Mouse (Mus musculus): ENCODE results near the gene Olfml1. TPM values are rescaled to one million over a fixed set of nuclear protein-coding genes. Genes with fewer than 3 reads are reported as not detected.

Olfml1 gene
- total RNA-seq (2015; ENCODE audit: low replicate concordance) (not detected in 2 replicates), total RNA-seq (2017; ENCODE audit: low replicate concordance) (not detected in 2 replicates)

DNA sequence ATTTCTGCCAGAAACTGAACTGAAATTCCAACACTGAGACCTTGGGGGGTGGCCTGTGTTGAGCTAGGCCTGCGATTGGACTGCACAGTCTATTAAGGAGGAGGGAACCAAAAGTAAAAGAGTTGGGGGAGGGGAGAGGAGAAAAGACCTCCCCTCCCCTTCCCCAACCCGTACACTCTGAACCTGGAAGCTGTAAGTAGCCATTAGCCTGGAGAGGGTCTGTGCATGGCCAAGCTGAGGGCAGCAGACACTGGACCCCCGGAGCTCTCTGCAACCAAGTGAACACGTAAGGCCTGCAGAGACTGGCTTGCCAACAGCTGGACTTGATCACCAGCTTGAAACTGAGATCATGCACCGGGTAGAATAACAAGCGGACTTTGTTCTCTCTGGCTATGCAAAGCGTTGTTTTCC is at the start of gene Olfml1:
Gene Olfml1 (plus strand): TSS at position 186 of the 411 bp plus-strand sequence.
- no peak for ATAC-seq (replicated peaks; ENCODE audit: low FRiP score, poor library complexity, severe bottlenecking)

DNA sequence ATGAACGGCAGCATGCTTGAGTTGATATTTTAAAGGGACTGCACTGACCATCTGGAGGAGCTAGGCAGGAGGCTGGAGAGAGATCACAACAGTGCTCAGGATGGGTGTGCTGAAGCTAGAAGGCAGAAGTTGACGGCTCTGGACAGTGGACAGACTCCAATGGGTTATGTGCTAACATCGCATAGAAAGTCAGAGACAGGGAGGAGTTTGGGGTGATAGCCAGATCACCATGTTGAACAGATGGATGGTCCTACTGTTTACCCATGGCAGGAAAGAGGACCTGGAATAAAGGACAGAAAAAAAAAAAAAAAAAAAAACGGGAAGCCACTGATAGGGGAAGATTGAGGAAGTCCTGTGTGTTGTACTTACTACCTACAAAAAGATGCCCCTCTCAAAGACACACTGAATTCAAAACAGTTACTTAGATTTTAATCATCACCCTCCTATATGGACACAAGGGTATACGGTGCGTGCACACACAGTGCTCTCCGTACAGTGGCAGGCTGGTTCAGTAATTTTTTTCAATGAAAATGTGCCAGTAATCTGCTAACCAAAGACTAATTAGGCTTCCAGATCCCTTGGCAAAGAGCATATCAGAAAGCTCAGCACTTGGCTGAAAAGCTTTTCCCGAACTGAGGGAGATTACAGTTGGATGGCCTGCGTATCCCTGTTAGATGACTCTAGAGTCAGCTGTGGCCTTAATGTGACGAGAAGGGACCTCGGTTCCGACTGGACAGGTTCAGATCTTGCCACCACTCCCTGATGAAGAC is 47.8 kb upstream of the Olfml1 start:
- ATAC-seq (replicated peaks; ENCODE audit: low FRiP score, poor library complexity, severe bottlenecking), result no peak

DNA sequence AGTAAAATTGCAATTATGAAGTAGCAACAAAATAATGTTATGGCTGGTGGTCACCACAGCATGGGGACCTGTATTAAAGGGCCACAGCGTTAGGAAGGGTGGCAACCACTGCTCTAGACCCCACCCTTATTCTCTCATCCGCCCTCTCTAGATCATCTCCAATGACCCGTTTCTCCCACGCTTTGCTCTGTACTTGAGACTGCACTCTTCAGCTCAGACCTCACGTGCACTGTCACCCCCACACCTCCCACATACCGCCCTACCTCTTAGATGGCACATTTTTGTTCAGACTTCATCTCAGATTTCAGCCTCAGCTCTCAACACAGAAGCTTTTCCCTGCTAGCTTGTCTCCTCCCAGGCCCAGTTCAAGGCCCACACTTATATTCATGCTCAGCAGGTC is 45.8 kb upstream of the Olfml1 start:
- no peak for ATAC-seq (replicated peaks; ENCODE audit: low FRiP score, poor library complexity, severe bottlenecking)

DNA sequence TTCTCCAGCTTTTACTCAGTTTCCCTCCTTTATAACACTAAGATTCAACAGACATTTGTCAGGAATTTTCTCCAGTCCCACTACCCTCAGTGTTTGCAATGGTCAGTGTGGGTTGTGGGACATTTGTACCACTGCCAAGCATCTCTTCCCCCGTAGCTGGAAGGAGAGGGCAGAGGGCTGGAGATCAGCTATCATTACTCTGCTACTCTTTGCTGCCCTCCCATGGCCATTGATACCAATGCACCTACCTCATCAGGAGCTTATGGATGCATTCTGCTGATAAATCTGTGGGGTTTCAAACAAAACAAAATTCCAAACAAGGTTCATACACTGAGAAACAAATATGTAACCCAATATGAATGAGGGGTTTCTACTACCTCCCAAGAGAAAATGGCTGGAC is 40.9 kb upstream of the Olfml1 start:
- no peak for ATAC-seq (replicated peaks; ENCODE audit: low FRiP score, poor library complexity, severe bottlenecking)

DNA sequence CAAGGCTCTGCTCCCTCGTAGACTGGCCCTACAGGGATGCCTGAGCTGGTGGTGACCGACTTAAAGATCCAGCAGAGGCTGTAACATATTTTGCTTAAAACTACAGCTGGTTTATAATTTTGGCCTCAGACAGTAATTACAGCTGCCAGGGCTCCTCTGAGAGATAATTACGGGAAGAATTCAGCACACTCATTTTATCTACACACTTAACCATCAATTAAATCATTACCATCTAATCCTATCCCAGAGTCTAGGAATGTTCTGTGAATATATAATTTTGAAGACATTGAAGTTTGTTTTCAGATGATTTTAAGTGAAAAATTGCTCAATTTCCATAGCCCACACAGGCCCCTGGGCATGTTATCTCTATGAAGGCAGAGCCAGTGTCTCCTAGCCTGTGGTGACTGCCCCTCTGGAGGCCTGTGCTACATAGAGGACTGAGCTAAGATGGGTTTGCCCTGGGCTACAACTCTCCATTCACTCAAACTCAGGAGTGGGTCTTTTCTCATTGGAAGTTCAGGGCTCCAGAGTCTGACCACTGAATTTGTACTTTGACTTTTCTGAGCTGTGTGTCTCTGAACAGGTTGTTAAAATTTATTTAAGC is 39.0 kb upstream of the Olfml1 start:
- no peak for ATAC-seq (replicated peaks; ENCODE audit: low FRiP score, poor library complexity, severe bottlenecking)

DNA sequence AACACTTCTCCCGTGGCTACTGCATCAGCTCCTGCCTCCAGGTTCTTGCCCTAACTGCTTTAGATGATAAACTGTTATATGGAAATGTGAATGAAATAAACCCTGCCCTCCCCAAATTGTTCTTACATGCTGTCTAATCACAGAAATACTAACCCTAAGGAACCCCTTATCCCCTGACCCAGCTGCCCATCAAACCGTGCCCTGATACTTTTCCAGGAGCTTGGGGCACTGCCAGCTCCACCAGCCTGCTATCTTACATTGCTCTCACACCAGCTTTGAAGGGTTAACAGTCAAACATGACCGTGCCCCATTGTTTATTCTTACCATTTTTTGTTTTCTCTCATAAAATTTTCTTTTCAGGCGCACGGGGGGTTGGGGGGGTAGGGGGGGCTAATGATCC is 37.9 kb upstream of the Olfml1 start:
- ATAC-seq (replicated peaks; ENCODE audit: low FRiP score, poor library complexity, severe bottlenecking), result no peak

DNA sequence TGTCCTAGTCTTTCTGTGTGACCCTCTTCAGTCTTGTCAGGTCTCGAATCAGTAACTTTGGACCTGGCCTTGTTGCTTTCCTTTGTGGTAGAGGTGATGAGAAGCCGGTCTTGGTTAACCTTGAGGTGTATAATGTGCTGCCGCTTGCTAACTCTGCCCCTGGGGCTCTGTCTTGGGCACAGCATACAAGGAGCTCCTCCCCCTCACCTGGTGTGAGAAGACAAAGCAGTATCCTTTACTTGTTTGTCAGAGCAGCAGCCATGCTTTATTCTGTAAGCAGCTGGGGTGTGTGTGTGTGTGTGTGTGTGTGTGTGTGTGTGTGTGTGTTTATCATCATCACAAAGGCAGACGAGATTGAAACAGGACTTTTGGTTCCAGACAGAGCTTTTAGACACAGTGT is 31.9 kb upstream of the Olfml1 start:
- no peak for ATAC-seq (replicated peaks; ENCODE audit: low FRiP score, poor library complexity, severe bottlenecking)

DNA sequence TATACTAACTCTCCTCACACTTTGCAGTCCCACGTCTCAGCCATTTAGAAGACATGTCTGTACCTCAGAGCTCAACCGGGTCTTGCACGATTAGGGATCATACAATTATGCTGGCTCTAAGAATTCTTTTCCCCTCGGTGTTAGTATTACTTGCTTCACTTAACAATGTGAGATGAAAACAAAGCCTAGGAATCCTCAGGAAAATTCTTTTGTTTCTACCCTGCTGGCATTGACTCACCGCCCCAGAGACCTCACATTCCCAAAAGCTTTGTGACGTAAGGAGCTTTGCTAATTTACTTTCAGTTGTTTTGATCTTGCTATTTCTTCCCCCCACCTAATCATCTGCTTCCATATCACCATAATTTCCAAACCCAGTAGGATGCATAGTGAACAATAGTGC is 30.7 kb upstream of the Olfml1 start:
- ATAC-seq (replicated peaks; ENCODE audit: low FRiP score, poor library complexity, severe bottlenecking), result no peak

DNA sequence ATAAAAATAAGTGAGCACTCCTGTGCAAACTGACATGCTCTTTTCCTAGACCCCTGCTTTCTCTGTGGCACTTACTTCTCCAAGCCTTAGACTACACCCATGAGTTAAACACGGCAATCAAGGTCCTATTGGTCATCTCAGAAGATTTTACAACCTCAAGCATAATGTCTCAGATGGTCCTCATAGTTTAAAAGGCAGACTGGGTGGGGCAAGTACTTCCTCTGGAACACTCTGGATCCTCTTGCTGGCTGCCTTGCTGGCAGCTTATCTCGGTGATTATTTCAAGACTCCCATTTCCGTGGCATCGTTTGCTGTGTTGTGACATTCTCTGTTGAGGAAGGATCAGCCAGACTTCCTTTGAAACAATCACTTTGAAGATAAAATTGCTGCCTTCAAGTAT is 27.2 kb upstream of the Olfml1 start:
- no peak for ATAC-seq (replicated peaks; ENCODE audit: low FRiP score, poor library complexity, severe bottlenecking)

DNA sequence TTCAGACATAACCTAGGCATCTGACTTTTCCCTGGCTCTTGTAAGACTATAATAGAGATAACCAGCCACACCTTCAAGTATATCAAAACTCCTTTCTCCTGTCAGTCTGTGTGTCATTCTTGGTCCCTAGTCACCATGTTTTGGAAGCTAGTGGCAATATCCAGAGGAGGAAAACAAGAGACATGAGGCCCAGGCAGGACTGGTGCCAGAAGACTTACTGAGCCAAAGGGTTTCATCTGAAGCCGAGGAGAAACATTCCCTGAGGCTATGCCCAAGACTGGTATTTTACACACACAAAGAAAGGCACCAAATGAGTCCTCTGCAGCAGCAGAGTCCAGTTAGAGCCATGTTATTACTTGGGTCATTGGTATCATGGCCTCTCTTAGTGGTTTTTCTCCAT is 22.2 kb upstream of the Olfml1 start:
- ATAC-seq (replicated peaks; ENCODE audit: low FRiP score, poor library complexity, severe bottlenecking), result no peak

DNA sequence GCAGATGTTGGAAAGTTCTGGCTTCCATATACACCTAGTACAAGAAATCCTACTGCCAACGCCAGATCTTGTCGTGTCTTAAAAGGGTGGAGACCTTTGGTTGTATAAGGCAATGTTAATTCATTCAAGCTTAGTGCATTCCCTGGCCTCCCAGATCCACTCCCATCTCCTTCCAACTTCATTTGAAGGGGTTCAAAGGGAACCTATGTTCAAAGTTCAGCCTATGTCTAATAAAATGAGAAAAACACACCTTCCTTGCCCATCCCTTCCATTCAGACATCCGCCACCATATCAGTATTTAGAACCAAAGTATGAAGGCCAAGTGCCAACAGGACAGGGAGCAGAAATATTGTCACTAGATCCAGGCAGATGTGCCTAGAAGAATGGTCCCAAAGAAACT is 19.4 kb upstream of the Olfml1 start:
- no peak for ATAC-seq (replicated peaks; ENCODE audit: low FRiP score, poor library complexity, severe bottlenecking)

DNA sequence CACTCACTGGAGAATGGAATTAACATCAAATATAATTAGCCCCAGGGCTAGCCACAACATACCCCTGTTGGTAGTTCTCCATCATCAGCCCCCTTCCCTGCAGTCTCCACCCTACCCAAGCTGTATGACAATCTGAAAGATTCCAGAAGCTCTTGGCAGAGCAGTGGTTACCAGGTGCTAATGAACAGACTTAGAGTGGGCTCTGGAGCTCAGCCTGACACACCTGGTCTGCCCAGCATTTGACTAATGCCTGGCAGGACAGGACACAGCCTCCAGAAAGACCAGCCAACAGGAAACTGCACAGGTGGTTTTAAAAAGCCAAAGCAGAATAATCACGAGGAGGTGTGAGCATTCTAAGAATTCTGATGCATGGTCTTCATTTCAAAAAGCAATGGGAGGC is 13.8 kb upstream of the Olfml1 start:
- no peak for ATAC-seq (replicated peaks; ENCODE audit: low FRiP score, poor library complexity, severe bottlenecking)

DNA sequence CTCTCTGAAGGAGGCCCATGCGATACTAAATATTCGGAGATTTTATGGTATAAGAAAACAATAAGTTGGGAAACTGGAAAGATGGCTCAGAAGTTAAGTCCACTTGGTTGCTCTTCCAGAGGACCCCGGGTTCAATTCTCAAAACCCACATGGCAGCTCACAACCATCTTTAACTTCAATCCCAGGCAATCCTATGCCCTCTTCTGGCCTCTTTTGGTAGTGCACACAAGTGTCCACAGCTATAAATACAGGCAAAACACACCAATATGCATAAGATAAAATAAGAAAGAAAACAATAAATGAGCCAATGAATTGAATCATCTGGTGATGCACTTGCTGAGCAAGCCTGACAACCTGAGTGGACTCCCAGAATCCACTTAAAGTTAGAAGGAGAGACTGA is 11.3 kb upstream of the Olfml1 start:
- no peak for ATAC-seq (replicated peaks; ENCODE audit: low FRiP score, poor library complexity, severe bottlenecking)

DNA sequence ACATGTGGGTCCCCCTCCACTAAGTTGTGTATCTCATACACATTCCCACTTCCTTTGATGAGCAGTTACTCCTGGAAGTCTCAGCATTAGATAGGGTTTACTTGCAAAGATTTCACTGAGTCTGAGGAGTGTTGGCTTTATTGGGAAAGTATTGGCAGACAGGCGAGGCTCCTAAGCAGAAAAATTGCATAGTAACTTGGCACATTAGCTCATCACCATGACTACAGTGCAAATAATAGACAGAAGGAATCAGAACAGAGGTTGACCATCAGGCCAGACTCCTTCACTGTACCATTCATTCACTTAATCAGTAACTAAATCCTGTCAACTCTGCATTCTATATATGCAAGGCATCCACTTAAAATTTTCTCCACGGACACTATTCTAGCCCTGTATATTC is 6.6 kb upstream of the Olfml1 start:
- ATAC-seq (replicated peaks; ENCODE audit: low FRiP score, poor library complexity, severe bottlenecking), result no peak

DNA sequence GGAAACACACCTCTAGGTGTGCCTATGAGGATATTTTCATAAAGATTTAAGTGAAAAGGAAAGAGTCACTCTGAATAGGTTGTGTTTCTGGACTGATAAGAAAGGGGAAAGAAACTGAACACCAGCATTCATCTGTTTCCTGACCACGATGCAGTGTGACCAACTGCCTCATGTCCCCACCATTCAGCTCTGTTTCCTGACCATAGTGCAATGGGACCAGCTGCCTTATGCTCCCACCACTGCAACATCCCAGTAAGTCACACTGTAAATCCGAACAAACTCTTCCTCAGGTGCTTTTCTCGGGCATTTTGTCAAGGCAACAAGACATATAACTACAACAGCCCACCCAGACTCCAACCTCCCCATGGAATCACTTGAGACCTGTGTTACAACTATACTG is 5.7 kb upstream of the Olfml1 start:
- ATAC-seq (replicated peaks; ENCODE audit: low FRiP score, poor library complexity, severe bottlenecking), result no peak

DNA sequence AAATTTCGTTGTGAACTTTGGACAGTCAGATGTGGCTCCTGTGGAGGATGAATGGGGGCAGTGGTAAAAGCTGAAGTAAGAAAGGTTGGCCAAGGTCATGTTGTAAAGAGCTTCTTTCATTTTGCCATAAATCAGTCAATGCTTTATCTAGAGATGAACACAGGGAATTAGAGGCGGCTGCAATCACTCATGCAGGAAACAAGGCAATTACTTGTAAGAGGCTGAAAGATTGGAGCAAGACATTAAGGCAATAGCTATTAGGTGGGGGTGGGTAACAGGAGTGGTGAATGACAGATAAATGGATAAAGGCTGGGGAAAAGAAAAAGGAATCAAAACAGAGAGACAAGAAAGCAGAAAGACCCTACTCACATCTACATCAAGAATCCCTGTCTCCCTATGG is 3.5 kb upstream of the Olfml1 start:
- ATAC-seq (replicated peaks; ENCODE audit: low FRiP score, poor library complexity, severe bottlenecking), result no peak

DNA sequence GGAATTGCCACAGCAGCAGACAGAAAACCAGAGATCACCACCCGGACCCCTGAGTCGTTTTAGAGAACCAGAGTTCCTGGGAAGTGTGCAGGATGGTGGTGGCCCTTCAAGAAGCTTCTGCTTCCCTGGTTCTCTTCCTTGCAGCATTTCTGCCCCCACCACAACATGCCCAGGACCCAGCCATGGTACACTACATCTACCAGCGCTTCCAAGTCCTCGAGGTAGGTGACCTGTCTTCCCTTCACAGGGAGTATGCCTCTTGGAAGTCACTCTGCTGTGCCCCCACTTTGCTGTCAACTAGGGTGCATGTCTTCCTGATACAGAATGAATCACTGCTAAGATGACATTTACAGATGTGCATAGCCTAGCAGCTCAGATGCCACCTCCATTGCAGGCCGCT is 428 bp downstream of the Olfml1 start:
- ATAC-seq (replicated peaks; ENCODE audit: low FRiP score, poor library complexity, severe bottlenecking), result no peak

DNA sequence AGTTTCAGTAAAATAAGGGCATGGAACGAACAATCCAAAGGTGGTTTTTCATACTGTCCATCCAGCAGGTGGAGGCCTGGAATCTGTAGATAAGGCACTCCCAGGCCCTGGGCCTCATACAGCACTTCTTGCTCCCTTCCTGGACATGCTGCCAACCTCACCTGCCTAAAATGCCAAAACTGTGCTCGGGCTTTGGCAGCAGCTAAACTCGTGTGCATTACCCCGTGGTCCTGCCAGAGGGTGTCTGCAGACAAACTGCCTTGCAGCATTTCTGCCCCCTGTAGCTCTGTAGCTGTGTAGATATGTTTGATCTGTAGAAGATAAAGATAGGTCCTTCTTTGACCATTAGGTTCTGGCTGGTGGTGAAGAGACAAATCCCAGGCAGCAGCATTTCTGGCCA is 1.7 kb downstream of the Olfml1 start:
- ATAC-seq (replicated peaks; ENCODE audit: low FRiP score, poor library complexity, severe bottlenecking), result no peak

DNA sequence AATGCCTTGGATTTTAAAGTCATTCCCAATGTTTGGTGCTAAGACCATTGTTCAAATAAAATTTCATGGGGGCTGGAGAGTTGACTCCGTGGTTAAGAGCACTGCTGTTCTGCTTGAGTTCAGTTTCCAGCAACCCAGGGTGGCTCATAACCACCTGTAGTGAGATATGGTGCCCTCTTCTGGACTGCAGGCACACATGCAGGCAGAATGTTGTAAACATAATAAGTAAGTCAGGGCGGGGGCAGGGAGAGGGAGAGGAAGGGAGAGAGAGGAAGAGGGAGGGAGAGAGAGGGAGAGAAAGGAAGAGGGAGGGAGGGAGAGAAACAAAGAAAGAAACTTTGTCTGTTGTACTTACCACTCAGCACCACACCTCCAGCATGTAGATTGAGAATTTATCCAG is 6.6 kb downstream of the Olfml1 start:
- no peak for ATAC-seq (replicated peaks; ENCODE audit: low FRiP score, poor library complexity, severe bottlenecking)

DNA sequence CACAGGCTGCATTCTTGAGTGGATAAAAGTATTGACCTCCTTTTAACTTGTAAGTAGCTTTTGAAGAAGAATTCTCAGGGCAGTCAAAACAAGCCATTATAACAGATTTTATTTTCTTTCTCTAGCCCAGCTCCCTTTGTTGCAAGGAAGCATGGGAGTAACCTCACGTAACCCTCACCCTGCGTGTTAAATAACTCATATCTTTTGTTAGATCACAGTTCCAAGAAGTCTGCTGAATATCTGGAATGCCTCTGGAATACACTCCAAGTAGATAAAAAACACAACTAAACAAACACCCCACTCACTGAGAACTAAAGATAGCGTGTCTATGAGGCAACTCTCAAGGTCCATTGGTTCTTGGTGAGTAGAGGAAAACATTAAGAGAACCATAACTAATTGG is 7.0 kb downstream of the Olfml1 start:
- ATAC-seq (replicated peaks; ENCODE audit: low FRiP score, poor library complexity, severe bottlenecking), result no peak

DNA sequence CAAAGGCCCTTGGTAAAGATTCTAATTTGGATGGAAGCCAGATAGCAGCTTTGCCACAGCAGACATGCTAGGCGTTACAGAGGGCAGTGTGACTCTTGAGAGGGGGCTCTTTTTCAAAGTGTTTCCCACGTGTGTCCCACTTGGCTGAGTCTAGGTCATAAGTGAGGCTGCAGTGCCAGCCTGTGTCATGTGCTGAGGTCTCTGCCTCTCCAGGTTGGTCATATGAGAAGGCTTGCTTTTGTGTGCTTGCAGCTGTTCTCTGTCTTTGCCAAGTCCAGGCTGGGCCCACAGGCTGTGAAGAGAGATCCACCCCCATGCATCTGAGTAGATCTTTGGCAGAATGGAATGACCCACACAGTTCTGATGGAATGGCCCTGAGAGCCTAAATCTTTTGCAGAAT is 25.4 kb downstream of the Olfml1 start:
- no peak for ATAC-seq (replicated peaks; ENCODE audit: low FRiP score, poor library complexity, severe bottlenecking)

DNA sequence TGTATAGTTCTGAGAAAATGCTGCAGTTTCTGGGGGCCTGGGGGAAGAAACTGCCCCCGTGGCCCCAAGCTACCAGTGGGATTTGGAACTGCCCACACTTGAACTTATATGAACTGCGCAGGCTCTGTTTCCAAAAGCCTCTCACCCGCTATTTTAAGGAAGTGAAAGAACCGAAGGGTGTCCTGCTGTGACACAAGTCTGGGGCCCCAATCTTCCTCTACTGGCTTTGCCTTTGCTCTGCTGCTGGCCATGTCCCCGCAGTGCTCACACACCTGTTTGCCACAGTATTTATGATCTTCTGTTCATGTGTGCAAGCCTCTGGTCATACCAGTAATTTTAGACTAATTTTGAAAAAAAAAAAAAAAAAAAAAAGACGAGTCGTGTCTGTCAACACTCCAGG is 26.7 kb downstream of the Olfml1 start:
- no peak for ATAC-seq (replicated peaks; ENCODE audit: low FRiP score, poor library complexity, severe bottlenecking)

Measured in erythroblast, adult 5-6 weeks (primary cell).